Mouse (Mus musculus) neural tube, embryonic 11.5 days (tissue): ENCODE results near the gene A830031A19Rik. TPM values are rescaled to one million over a fixed set of nuclear protein-coding genes. Genes with fewer than 3 reads are reported as not detected.

Experiments
- microRNA-seq: library from miRNA; unstranded; fragments of <30 nt; microRNA quantifications from one replicate; pipeline ENCODE4, GENCODE M21; 2016
- polyA plus RNA-seq: library from polyadenylated mRNA; unstranded; fragments of >200 nt; fragmentation: Nextera tagmentation; extraction: Ambion mirVana; gene quantifications from 2 replicates; pipeline ENCODE4 v1.2.1, GENCODE M21; 2014

The A830031A19Rik gene
- polyA plus RNA-seq, 1 experiment from 2014 or later: not detected

Small RNA genes lying within 50 kb of the gene (microRNA-seq; reads per million reads assigned to microRNA genes)
- not detected for gene Gm44381

Other genes with a start within 250 kb of the A830031A19Rik start
- gene Papolg, start 179.8 kb downstream of the A830031A19Rik start, polyA plus RNA-seq: 27.7 and 29.3 TPM in 2 replicates
- 72.2 and 72.7 TPM in 2 replicates for gene Bcl11a, start 3.0 kb upstream of the A830031A19Rik start, polyA plus RNA-seq